Mouse (Mus musculus) v-Abl transformed pro-B cells (cell line): ENCODE results near the gene Abhd17c.

Source experiments
- in situ Hi-C, 2 experiments: fragments of 400-800 bp; cut with MboI; formaldehyde crosslinking; loops; one replicate each; pipeline ENCODE4 v1.15.1; 2025; ENCODE audit not compliant: unreplicated experiment in 2 of 2

Abhd17c gene

DNA sequence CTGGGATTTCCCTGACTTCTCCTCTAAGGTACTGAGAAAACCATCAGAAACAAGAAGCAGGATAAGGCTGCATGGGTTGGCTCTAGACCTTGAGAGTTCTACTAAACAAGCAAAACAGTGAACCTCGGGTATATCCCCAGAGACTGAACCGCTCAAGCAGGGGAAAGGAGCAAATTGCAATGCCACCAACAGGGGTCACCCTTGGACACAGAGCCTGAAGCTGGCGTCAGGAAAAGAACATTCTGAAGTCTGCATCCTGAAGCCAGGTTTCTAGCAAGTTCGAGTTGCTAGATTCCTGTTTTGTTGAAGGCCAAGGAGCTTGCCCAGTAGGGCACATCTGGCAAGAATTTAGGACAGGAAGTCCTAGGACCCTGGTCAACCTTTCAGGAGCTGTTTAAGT is 62.7 kb downstream of the Abhd17c start:
- in situ Hi-C loops, result loop anchor here (5.0 to 10.0 kb wide), 7 partner anchors 172 to 524 kb away; no protein-coding TSS in a partner anchor

DNA sequence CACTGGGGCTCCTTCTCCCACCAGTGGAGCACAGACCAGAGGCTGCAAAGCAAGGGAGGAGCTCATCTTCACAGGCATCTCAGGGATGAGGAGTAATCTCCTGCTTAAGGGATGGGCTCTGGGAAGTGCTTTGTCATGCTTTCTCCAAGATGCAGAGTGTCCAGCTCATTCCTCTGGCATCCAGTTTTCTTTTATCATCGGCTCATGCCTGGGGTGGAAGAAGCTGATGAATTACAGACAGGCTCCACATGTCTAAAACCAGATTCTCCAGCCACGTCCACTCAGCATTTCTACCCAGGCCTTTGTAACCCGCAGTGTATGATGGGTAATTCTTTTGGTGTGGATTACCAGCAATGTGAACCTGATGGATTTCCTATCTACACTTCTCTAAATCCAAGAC is 63.5 kb downstream of the Abhd17c start:
- in situ Hi-C loops, result loop anchor here (5.0 to 10.0 kb wide), 7 partner anchors 171 to 523 kb away; no protein-coding TSS in a partner anchor

DNA sequence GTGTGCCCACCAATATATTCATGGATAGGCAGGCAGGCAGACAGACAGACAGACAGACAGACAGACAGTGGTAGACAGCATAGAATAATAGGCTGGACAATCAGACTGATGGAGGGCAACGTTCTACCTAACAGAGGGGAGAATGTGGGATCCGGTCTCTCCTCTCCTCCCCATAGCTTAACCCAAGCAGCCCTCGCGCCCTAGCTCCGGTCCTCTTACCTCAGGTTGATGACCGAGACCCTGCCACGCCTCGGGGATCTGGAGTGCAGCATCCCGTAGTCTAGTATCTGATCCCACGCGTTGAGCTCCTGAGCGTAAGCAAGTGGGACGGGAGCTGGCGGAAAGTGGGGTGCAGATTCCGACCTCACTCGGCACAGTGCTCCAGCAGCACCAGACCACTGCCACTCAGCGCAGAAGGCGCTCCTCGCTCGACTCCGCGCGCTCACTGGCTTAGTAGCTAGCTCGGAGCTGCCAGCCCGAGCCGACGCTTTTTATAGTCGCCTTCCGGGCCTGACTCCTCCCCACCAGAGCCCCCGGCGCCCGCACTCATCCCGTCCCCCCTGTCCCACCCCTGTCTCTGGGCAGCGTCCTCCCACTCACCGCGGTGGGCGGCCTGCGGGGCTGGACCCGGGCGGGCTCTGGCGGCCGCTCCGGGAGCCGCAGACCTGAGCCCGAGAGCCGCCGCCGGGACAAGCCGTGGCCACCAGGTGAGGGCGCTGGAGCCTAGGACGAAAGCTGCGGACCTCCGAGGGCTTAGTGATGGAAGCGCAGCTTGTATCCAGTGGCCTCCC is 65.5 kb downstream of the Abhd17c start, which contains the start of gene Cemip:
Gene Cemip, minus strand, starts transcription at position 464 of the 791 bp plus-strand sequence.
- in situ Hi-C loops, result loop anchor here (5.0 to 10.0 kb wide), 7 partner anchors 169 to 521 kb away; no protein-coding TSS in a partner anchor

DNA sequence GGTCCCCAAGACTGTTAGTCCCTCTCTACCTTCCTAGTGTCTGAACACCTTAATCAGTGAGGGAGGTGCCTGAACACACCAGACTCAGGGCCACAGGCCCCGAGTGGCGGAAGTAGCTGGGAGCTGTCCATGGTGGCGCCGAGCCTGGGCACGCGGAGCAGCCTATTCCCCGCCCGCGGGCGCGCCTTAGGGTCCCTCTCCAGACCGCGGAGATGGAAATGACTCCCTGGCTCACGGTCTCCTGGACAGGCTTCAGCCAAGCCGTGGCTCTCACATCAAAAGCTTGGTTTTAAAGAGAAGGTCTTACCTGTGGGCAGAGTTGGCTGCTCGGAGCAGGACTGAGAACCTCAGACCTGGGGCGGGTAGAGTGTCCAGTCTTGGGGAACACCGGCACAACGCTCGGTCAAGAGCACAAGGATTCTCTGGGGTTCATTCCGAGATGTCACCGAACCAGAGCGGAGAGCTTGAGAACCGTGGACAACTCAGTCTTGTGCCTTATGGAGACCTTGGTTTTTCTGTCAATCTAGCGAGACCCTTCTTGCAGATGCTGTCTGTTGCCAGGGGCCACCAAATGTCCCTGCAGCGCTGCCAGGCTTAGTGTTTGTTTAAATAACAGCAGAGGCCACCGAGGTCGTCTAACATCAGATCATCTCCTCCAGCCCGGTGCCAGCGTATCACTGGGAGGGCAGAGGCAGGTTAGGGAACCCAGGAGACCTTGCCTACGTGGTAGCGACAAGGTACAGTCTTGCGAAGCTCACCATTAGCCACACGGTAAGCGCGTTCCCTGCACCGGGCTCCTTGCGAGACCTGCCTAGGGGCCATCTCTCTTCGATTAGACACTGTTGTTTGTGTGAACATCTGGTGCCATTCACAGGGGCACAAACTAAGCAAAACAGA is 66.4 kb downstream of the Abhd17c start:
- in situ Hi-C loops, result loop anchor here (5.0 to 10.0 kb wide), 7 partner anchors 168 to 520 kb away; no protein-coding TSS in a partner anchor

DNA sequence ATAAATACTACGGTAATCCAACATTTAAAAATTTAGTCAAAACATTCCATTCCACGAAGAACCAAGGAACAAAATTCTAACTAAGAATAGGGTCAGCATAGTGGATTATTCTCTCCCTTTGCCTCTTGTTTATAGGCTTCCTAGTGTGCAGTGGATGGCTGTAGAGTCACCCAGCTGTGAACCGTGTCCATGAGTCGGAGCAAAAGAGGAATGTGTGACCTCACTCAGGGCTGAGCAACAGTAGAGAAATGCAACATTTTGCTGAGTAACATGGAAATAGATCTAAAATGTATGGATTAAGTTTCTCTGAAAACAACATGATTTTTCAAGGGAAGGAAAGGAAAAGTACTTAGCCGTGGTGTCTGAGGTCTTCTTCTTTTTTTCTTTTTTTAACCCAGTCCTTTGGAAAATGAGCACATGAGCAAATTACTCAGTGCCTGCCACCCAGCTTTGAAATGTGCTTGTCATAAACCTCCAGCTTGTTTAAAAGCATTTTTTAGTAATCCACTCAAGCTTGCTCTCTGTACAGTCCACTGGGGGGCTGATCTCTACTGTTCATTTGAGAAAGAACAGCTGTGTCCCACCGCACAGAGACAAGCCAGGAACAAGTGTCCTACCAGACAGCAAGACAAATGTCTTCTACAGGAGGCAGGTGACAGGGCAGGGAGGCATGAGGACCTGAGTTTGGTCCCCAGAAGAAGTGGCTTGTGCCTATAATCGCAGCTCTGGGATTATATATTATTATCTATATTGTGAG is 74.3 kb downstream of the Abhd17c start:
- in situ Hi-C loops, result no loop called here

DNA sequence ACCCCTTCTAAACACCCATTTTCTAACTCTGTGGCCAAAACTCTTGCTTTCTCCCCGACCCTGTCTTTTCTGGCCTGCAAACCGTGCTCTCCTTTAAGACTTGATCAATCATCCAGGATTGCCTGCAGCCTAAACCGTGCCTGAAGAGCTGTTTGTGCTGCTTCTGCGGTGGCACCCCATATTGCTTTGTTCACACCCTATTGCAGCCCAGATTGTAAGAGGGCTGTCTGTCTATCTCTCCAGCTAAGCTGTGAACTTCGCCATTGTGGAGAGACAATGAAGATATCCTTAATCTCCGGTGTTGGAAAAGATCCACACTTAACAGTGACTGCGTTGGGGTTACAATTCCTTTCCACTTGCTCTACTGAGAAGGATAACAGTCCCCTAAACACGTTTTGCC is 77.4 kb downstream of the Abhd17c start:
- in situ Hi-C loops, result no loop called here

DNA sequence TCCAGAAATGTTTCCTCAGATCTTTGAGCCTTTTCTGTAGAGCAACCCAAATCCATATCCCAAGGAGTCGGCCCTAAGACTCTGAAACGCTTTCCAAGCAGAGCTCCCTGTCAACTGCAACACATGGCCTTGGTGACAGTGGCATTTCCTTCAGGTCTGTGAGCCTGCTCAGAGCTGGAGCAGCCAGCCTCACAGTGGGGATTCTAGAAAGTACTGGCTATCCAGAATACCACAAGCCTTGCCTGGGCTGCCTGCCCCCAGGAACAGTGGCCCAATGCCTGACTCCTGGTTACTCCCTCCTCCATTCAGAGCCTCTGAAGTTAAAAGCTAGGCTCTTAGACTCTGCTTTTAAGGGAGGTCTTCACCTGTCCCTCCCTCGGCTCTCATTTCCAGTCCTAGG is 77.8 kb downstream of the Abhd17c start:
- in situ Hi-C loops, result no loop called here

DNA sequence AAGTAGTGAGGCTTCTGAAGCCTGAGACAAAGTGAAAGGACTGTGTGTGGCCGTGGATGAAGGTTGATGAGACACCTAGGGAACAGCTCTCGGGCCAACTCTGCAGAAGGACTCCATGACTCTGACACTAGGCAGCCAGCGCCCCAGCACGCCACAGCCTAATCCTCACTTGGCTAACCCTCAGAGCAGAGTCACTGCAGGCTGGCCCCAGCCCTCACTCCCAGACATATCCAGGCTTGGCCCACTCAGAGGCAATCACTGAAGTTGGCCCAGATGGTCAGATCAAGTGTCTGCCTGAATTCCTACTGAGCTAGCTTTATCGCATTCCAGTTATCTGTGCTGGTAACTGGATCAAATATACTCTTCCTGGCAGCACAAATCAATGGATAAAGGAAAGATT is 82.8 kb downstream of the Abhd17c start:
- in situ Hi-C loops, result loop anchor here in 1 of 2 experiments (10.0 kb wide), 1 partner anchor 114 kb away; no protein-coding TSS in a partner anchor

DNA sequence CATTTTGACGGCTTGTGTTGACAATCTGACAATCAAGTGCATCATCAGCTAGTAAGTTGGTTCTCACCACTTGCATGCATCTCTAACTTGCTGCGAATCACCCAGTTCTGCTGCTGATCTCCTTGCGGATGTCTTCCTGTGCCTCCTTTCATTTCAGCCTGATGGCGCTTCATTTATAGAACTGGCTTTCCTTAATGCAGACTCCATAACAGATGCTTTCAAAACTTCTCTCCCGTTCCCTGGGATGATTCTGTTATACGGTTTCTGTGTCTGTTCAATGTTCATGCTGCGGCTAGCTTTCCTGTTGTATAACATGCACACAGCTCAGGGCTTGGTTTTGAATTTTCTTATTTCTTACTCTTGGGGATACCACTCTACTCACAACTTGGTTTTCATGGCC is 91.9 kb downstream of the Abhd17c start:
- in situ Hi-C loops, result loop anchor here in 1 of 2 experiments (10.0 kb wide), 1 partner anchor 105 kb away; no protein-coding TSS in a partner anchor
